Mouse (Mus musculus): ENCODE data around the gene Cmip. TPM values are rescaled to one million over a fixed set of nuclear protein-coding genes. Genes with fewer than 3 reads are reported as not detected.

The Cmip gene
- total RNA-seq (2021), result 10 to 100 TPM; 32.2 to 34.5 TPM

DNA sequence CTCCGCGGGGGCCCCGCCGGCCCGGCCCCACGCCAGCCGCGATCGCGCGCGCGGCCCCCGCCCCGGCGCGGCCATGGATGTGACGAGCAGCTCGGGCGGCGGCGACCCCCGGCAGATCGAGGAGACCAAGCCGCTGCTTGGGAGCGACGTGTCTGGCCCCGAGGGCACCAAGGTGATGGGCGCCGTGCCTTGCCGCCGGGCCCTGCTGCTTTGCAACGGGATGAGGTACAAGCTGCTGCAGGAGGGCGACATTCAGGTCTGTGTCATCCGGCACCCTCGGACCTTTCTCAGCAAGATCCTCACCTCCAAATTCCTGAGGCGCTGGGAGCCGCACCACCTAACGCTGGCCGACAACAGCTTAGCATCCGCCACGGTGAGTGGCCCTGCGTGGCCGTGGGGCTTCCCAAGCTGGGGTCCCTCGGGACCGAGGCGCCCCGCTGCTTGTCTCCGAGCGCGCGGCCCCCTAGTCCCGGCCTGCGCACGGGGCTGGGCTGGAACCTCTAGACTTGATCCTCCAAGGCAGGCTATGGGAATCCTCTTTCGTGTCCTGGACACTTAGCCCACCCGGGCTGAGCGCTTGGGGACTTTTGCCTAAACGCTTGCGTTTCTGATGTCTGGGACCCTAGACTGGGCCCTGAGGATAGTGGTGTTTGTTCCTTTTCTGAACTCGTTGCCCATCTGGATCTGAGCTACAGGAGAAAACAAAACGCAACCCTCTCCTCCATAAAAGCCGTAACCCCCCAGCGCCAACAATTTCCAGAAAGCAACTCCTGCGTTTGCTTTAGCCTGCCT is at the start of gene Cmip:
Gene Cmip (plus strand): TSS at position 36 of the 792 bp plus-strand sequence.
- peak; percentile 47 for DNase-seq

DNA sequence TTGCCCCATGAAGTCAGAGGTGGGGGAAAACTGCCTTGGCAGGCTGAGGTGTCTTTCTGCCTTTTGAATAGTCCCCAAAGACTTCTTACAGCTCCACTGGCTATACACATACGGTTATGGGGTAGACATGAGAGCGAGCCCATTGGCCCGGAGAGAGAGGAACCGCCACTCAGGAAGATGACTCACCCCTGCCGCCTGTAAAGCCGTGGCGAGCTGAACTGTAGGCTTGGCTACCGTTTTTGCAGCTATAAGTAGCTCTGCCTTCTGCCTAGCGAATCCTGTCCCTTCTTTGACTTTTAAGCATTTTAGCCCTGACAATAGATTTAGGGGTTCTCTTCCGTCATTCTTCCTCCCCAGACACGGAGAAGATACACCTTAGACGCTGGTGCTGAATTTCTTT is 47.7 kb upstream of the Cmip start:
- no peak for DNase-seq

DNA sequence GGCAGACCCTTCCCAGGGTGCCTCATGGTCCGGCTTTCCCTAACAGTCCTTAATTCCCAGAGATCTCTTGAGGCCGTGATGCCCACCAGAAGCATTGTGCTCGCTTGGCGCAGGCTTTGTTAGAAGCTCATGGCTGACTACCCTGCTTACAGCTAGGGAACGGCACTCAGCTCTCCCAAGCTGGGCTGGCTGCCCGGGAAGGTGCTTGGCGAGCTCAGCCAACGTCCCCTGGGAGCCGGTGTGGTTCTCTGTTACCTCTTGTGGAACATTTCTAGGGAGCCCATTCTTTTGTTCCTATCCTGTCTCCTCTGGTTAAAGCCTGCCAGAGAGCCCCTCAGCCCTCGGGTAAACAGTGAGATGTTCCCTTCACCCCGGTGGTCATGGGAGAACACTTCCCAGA is 44.8 kb upstream of the Cmip start:
- DNase-seq, result no peak

DNA sequence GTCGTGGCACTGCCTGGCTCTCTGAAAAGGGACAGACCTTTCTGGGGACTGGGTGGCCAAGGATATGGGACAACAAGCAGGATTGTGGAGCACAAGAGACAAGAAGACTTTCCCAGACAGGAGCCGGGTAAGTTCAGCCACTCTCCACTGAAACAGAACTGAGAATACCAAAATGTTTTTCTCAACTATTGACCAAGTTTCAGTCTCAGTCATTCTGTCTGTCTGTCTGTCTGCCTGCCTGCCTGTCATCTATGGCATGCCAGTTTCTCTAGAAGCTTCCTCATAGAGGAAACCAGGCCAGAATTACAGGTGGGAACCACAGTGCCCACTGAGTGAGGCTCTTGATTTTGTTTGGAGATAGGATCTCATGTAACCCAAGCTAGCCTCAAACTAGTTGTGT is 39.1 kb upstream of the Cmip start:
- no peak for DNase-seq

DNA sequence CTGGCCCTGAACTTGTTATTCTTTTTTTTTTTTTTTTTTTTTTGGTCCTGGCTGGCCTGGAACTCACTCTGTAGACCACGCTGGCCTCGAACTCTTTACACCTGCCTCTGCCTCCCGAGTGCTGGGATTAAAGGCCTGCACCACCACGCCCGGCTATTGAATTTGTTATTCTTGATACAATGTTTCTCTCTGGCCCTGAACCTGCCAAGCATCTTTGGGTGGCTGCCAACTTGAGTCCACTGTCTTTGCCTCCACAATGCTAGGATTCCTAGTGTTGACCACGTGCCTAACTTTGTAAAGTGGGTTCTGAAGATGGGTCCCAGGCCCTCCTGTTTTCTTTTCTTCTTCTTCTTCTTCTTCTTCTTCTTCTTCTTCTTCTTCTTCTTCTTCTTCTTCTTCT is 34.5 kb upstream of the Cmip start:
- DNase-seq, result peak; percentile 39

DNA sequence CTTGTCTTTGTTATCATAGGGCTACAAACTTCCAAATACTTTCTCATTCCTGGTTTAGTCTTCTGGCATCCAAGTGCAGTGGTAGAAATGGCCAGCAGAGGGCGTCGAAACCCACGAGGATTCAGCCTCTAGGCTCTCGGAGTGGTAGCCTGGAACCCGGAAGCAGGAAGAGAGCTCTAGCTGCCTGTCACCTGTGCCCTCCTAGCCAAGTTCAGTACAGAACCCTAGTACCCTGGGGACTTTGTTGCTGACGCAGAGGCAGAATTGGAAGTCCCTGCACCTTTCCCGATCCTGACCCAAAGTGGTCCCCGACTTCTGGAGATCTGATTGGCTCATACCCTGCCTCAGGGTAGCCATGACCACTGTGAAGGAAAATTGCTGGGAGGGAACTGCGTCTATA is 32.2 kb upstream of the Cmip start:
- DNase-seq, result peak; percentile 91

DNA sequence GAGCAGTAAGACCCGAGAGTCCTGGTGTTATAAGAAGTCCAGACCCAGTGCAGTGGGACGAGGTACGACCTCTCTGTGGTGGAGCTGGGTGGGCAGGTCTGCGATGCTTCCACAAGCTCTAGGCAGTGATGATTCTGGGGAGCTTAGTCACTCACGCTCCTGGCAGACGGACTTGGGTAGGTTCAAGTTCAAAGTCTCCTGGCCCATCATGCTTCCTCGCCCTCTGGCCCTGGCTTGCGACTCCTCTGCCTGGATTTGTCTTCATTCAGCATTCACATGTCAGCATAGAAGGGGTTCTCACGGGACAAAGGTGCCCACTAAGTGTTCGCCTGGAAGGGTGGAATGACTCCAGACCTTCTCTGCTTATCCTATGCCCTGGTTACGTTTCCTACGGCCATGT is 30.6 kb upstream of the Cmip start:
- no peak for DNase-seq

DNA sequence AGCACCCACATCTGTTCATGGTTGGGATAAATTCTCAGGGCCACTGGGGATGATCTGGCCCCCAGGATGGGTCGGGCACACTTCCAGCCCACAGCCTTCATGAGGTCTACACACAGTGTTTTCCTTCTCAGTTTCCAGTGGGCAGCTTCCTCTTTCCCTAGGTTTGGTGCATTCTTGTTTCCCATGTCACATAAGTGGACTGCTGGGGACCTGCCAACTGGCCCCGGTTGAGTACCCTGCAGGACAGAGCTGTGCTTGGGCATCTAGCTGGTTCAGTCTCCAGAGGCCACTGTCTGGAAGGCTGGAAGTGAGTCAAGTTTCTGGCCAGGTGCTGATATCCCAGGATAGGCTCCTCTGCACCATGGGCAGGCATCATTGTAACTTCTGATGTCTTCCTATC is 29.5 kb upstream of the Cmip start:
- no peak for DNase-seq

DNA sequence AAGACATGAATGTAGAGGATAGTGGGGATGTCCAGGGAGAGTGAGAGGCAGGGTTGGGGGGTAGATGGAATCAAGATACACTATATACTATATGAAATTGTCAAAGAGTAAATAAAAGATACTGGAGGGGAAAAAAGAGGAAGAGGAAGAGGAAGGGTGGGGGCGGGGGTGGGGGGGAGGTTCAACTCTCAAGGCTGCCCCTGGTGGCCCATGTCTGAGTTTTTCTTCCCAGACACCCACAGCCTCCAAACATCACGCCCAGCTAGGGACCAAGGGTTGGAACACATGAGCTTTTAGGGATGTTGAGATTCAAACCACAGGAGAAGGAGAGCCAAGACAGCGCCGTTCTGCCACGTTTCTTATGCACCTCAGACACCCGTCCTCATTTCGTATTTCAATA is 23.7 kb upstream of the Cmip start:
- no peak for DNase-seq

DNA sequence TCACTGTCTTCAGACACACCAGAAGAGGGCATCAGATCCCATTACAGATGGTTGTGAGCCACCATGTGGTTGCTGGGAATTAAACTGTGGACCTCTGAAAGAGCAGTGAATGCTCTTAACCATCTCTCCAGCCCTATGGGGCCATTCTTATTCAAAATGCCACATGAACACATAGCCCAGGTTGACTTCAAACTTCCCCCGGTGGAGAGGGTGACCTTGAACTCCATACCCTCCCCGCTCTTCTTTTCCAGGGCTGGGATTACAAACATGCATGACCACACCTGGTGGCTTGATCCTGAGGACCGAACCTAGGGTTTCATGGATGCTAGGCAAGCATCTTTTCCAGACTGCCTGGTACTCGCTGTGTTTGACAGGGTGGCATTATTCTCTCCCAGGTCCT is 20.3 kb upstream of the Cmip start:
- DNase-seq, result no peak

DNA sequence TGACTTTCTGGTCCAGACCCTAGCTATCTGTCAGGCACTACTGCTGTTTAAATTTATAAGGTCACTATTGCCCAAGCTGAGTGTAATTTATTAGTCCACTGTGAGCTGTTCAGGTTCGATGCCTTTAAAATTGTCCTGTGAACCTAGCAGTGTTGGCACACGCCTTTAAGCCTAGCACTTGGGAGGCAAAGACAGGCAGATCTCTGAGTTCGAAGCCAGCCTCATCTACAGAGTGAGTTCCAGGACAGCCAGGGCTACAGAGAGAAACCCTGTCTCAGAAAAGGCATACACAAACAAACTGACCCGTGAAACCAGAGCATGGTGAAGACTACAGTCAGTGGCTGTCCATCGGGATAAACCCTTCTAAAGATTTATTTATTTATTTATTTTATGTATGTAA is 16.5 kb upstream of the Cmip start:
- no peak for DNase-seq

DNA sequence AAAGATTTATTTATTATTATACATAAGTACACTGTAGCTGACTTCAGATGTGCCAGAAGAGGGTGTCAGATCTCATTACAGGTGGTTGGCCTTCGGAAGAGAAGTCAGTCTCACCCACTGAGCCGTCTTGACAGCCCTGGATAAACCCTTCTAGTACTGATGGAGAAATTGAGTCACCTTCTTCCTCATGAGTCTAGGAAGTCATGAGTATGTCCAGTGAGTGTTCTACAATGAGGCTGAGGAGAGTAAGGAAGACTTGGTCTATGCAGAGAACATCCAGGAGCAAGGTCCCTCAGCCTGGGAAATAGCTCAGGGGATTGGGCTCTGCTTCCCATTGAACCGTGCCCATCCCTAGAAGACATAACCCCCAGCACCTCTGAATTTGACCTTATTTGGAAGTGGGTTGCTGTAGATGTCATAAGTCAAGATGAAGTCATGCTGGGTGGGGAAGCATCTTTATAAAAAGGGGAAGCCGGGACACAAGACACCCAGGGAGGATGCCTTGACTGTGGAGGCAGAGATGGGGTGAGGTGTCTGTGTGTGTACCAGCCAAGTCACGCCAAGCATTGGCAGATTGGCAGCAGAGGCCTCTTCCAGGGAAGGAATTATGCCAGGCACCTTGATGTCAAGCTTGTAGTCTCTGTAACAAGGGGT is 15.9 kb upstream of the Cmip start:
- DNase-seq, result no peak

DNA sequence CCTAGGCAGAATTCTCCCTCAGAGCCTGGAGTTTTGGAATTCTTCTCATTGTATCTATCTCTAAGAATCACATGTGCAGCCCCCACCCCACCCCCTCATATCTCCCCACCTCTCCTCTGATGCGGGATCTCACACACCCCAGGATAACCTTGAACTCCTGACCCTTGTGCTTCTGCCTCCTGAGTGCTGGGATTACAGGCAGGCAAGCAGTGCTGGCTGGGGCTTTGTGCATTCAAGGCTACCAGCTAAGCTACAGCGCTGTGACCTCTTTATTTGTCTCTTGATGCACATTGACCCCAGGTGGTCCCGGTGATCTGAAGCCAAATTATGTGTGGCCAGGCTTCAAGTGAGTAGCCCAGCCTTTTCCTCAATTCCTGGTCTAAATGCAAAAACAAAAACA is 15.0 kb upstream of the Cmip start:
- DNase-seq, result no peak

DNA sequence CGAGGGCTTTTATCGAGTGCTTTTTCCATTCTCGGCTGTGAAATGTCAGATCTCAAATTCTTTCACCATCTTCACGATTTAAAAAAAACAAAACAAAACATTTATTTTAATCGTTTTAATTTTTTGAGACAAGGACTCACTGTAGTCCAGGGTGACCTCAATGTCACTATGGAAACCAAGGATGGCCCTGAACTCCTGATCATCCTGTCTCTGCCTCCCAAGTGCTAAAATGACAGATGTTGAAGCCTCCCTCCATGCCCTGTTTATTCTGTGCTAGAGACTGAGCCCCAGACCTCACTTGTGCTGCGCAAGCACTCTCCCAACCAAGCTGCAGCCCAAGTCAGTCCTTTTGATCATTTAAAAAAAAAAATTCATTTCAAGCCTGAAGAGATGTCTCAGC is 14.6 kb upstream of the Cmip start:
- DNase-seq, result no peak

DNA sequence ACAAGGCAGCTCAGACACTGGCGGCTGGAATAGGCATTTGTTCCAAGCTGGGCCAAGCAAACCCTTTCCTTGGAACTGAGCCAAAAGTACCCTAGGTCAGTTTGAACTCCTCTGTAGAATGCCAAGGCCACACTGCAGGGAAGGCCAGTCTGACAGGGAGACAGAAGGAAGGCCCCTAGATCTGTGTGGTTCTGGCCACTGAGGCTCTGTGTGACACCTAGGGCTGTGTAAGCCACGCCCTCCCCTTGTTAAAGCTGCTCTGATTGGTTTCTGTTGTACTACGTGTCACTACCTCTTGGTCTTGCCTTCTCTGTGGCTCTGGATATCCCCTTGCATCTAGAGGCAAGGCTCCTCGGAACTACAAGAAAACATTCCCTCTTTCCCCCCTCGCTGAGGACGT is 12.3 kb upstream of the Cmip start:
- no peak for DNase-seq

DNA sequence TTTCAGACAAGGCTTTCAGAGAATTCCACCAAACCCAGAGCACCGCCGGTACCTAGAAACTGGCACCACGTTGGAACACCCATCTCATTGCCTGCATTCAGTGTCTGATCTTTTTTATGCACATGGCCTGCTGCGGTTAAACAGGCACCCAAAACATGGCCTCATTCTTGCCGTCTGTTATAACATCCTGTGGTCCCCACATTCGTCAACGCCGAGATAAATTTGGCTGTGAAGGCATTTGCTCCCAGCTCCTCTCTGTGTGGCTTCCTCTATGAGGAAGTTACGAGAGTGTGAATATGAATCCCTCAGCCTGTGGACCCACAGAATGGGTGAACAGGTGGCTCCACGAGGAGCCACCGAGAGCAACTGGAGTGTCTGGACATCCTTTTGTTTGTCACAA is 8.5 kb upstream of the Cmip start:
- DNase-seq, result no peak

DNA sequence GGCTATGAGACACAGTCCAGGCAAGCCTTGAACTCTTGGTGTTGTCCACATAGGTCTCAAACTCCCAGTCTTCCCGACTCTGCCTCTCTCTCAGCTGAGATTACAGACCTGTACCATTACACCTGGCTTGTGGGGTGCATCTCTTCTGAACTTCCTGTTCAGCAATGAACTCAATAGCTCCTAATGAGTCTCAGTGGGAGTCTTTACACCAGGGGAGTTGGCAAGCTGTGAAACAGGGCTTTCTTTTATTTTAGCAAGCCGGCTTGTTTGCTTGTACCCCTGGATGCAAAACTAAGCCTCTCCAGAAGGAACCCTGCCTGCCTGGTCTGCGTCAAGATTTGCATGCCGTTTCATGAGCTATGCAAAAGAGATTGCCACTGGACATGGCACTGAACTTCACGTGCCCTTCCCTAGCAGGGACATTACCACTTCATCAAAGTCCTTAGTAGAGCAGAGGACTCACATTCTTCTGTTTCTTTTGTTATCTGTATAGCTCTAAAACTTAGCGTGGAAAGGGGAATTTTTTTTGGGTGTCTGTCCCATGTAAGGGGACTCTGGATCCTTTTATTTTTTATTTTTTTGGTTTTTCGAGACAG is 5.7 kb upstream of the Cmip start:
- DNase-seq, result no peak

DNA sequence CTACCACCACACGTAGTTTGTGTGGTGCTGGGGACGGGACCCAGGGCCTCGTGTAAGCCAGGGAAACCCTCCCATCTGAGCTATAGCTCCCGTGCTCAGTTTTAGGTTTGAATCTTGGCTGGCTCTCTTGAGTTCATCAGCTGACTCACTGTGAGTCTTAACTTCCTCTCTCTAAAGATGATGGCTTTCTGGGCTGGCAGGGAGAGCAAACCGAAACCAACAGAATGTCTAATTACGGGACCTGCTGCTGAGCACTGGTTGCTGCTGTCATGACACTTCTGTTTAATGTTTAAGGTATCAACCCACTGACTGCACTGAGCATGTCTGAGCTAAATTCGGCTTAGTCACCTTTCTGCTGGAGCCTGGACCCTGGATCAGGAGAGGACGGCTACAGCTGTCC is 4.2 kb upstream of the Cmip start:
- DNase-seq, result no peak

DNA sequence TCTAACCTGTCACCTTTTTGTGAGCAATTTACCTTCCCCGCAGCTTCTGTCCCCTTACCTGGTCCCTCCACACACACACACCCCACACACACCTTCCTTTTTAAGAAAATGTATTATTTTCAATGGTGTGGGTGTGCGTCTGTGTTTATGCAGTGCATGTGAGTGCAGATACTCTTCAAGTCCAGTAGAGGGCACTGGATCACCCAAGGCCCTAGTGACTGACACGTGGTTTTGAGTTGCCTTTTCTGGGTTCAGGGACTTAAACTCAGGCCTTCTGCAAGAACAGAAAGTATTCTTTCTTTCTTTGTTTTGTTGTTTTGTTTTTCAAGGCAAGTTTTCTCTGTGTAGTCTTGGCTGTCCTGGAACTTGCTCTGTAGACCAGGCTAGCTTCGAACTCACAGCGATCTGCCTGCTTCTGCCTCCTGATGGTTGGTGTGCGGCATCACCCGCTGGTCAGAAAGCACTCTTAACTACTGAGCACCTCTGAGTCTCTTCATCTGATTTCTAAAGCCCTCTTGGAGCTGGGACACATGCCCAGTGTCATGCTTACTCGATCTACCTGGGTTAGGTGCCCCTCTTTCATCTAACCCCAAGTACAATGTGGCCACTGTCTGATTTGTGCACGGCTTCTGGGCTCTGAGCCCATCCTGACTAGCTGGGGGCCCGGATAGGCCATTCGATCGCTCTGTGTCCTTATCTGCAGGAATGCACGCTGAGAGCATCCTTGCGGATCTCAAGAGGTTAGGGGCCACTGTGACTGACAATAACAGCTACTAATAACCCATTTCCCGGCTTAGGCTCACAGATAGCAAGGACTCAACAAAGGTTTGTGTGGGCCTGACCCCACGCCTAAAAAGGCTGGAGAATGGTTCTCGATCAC is 3.2 kb upstream of the Cmip start:
- no peak for DNase-seq

DNA sequence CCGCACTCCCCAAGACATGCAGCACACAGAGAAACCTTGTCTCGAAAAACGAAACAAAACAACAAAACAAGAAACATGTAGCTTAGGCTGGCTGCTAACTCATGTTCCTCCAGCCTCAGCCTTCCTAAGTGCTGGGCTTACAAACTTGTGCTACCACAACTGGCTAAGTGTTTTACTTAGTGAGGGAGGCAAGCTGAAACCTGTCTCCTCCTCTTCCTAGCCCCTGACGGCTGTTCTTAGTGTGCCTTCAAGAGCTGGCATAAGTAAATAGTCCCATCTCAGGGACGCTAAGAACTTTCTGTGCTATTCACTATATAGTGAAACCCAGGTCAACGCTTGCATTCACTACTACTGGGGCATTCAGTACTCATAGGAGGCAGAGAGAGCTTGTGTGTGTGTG is 2.4 kb upstream of the Cmip start:
- DNase-seq, result no peak

DNA sequence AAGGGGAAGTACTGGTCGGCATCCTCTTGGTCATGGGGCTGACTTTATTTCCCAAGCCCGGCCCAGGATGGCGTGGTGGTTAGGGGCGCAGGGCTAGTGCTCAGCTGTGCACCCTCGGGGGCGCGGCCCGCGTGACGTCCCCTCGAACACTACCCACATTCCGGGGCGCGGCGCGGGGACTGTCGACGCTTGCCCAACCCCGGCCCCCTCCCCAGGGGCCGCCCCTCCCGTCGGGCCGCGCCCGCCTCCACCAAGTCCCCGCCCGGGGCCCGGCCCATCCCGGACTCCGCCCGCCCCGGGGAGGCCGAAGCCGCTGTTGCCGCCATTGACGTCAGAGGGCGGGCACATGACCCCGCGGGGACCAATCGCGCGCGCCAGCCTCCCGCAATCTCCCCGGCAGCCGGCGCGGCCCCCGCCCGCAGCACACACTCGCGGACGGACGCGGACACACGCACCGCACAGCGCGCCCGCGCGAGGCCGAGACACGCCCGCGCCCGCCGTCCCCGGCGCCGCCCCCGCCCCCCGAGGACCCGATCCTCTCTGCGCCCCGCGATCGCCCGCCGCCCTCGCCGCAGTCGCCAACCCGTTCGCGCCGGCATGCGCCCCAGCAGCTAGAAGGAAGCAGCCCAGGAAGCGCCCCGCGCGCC is 449 bp upstream of the Cmip start:
- DNase-seq, result peak; percentile 96

DNA sequence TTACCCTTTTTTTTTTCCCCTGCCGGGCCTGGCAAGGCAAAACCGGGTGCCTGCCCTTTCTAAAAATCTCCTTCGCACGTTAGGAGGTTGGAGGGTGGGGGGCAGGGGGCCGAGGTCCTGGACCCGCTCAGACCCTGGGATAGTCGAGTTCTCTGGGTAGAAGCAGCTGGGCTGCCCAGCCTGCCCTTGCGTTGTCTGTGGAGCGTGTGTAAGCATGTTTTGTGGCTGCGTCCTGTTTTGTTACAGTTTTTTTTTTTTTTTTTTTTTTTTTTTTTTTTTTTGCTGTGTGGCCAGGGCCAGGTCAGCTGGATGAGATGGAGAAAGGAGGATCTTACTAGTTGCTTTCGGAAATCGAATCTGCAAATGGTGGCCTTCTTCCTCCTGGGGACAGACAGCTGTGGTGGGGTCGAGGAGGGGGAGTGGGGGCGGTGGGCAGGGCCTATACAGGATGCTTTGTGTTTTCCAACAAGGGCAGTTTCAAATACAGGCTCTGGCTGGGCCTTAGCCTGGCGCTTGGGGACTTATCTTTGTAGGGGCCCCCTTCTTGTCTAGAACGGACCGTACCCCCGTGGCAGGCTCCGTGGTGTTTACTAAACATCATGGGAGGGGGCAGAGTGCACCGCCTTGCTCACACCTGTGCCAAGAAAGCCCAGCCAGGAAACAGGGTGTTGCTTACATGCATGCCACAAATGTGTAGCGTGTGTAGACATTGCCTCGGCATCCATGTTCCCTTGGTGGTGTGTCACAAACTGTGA is 1.1 kb downstream of the Cmip start:
- DNase-seq, result peak; percentile 39

Data from heart, postnatal 4 days (tissue).